Mouse (Mus musculus): ENCODE data around the gene Mapk1.

Mapk1 gene

GRCm38 (mm10) chr16:17086669-17087193, 103.5 kb downstream of the Mapk1 start:
- DNase-seq, result no peak

GRCm38 (mm10) chr16:17088346-17088745, 105.2 kb downstream of the Mapk1 start:
- DNase-seq, result no peak

- DNase-seq, result no peak
Measured at GRCm38 (mm10) chr16:17096938-17097337, 113.8 kb downstream of the Mapk1 start.
